Mouse (Mus musculus) megakaryocyte, embryonic 14.5 days (primary cell): ENCODE results near the gene Ppm1h.

Experiments
- FLI1 ChIP-seq: IDR thresholded peaks from 2 replicates; pipeline ENCODE4 v1.6.1; 2012; ENCODE audit warnings: low read length, inconsistent platforms, mixed read lengths
- GATA1 ChIP-seq: IDR thresholded peaks from 3 replicates; pipeline ENCODE4 v1.6.1; 2012; ENCODE audit warnings: mixed read lengths, low read length, inconsistent platforms, borderline replicate concordance

GRCm38 (mm10) chr10:122768893-122769341 lies 90.4 kb downstream of the Ppm1h start:
- TF ChIP-seq GATA1 = no peak
- no peak for TF ChIP-seq FLI1
